In genomic region chr6:33859049-33859448, GRCm38 (mm10) we compare ENCODE assay signal across 23 mouse cellular contexts.
"Had no signal": no experiment of that assay in that cellular context is flagged by ENCODE, and none has a peak within 500 bp of the region (broad histone marks: within the 10 kb centered on the region; RNA-seq: fewer than 3 reads in every experiment).

No protein-coding gene starts in this region.

- H3K4me1 ChIP-seq: kidney, embryonic 15.5 days; limb, embryonic 12.5 days; limb, embryonic 15.5 days had no signal

- H3K4me3 ChIP-seq: kidney, embryonic 15.5 days; left cerebral cortex, adult 2 months; limb, embryonic 12.5 days; limb, embryonic 15.5 days; myocyte; neural tube, embryonic 13.5 days had no signal

- H3K4me2 ChIP-seq: kidney, embryonic 15.5 days; limb, embryonic 12.5 days; limb, embryonic 15.5 days; liver, embryonic 11.5 days; lung, embryonic 14.5 days; neural tube, embryonic 13.5 days had no signal

- H3K27me3 ChIP-seq: kidney, embryonic 15.5 days; limb, embryonic 12.5 days; limb, embryonic 15.5 days; neural tube, embryonic 13.5 days had no signal

- H3K36me3 ChIP-seq: kidney, embryonic 15.5 days; limb, embryonic 12.5 days; limb, embryonic 15.5 days; neural tube, embryonic 13.5 days had no signal

- H3K9ac ChIP-seq: kidney, embryonic 15.5 days; limb, embryonic 12.5 days; limb, embryonic 15.5 days; liver, embryonic 14.5 days; liver, postnatal 0 days; lung, embryonic 14.5 days; neural tube, embryonic 13.5 days had no signal

- H3K9me3 ChIP-seq: kidney, embryonic 15.5 days; limb, embryonic 12.5 days; limb, embryonic 15.5 days; neural tube, embryonic 13.5 days had no signal

- ATAC-seq: liver, postnatal 0 days; lung, postnatal 0 days had no signal

- H3K27ac ChIP-seq: kidney, embryonic 15.5 days; left cerebral cortex, adult 2 months; limb, embryonic 12.5 days; limb, embryonic 15.5 days; liver, embryonic 14.5 days; macrophage; neural tube, embryonic 13.5 days; stomach, postnatal 0 days had no signal

- DNase-seq: kidney, adult 11 months; kidney, adult 8-10 months; kidney, postnatal 36 days; layer of hippocampus, postnatal 36 days; left cerebral cortex, postnatal 4 days; liver, postnatal 0 days; lung, embryonic 14.5 days; right cerebral cortex, adult 18-20 months; right cerebral cortex, postnatal 4 days; thymus, adult 2 months; thymus, postnatal 14 days; thymus, postnatal 4 days had no signal
